Mouse (Mus musculus) bone marrow macrophage, adult 2 months (primary cell): ENCODE measurements at regions not wholly inside any gene's neighbourhood (a gene's known extent, or its start where the extent isn't known, plus 50 kb on each side); places are given as distances from the start of the nearest gene placed in this dataset.
"Not testable (repeated sequence)": the region's sequence is repeated elsewhere in the genome, so short reads cannot be mapped to it uniquely, and the experiment has no call there.

Experiments
- H3K27ac ChIP-seq: 2 replicates; pipeline ENCODE4 v1.5.1; 2012; ENCODE audit warnings: low read depth, low read length; ENCODE audit not compliant: insufficient read depth
- H3K4me1 ChIP-seq: 2 replicates; pipeline ENCODE4 v1.6.1; 2012; ENCODE audit warnings: low read length; ENCODE audit not compliant: control insufficient read depth, insufficient read depth
- H3K4me3 ChIP-seq: 2 replicates; pipeline ENCODE4 v1.5.1; 2012; ENCODE audit warnings: mild to moderate bottlenecking, low read length, moderate library complexity; ENCODE audit not compliant: insufficient read depth
- CTCF ChIP-seq: IDR thresholded peaks from 2 replicates; pipeline ENCODE4 v1.5.1; 2012; ENCODE audit warnings: low read depth, mild to moderate bottlenecking, low read length, moderate library complexity
- POLR2A ChIP-seq: IDR thresholded peaks from 2 replicates; pipeline ENCODE4 v1.6.1; 2012; ENCODE audit warnings: mild to moderate bottlenecking, low read depth, low read length, borderline replicate concordance

- Histone ChIP-seq H3K4me1 (no peaks in the 10 kb centered on the region), H3K4me3 (no peak overlapping the region), H3K27ac (no peak overlapping the region)
- TF ChIP-seq CTCF: no peak
- no peak for TF ChIP-seq POLR2A
Measured at GRCm38 (mm10) chr3:38282891-38283290, 201.8 kb downstream of the Ankrd50 start.

- no peak overlapping the region for H3K4me3 ChIP-seq
- H3K4me1 ChIP-seq: no peaks in the 10 kb centered on the region
- TF ChIP-seq CTCF (no peak), POLR2A (no peak)
- no peak overlapping the region for H3K27ac ChIP-seq
Measured at GRCm38 (mm10) chr3:38281683-38282082, 203.0 kb downstream of the Ankrd50 start.

DNA sequence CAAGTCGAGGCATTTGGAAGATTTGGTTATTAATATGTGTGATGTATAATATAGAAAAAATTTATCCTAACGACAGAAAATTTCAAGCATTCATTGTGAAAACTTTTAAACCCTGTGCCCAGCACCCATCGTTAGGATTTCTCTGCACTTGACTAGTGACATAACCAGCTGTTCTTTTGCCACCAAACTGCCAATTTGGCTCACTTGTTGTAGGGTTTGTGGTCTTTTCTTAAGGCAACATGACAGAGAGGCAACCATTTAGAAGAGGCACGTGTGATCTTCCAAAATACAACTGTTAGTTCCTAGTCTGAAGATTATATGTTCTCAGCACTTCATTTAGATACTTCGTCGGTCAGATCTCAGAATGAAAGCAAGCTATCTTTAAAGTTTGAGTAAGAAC is 203.8 kb downstream of the Ankrd50 start:
- Histone ChIP-seq H3K27ac (no peak overlapping the region), H3K4me3 (no peak overlapping the region), H3K4me1 (no peaks in the 10 kb centered on the region)
- no peak for TF ChIP-seq POLR2A
- no peak for TF ChIP-seq CTCF

- H3K27ac ChIP-seq: no peak overlapping the region
- no peak for TF ChIP-seq CTCF
- no peak for TF ChIP-seq POLR2A
- H3K4me3 ChIP-seq: no peak overlapping the region
- no peaks in the 10 kb centered on the region for H3K4me1 ChIP-seq
Measured at GRCm38 (mm10) chr3:38280105-38280504, 204.5 kb downstream of the Ankrd50 start.

- no peak overlapping the region for H3K27ac ChIP-seq
Measured at GRCm38 (mm10) chr3:38276948-38277504, 207.6 kb downstream of the Ankrd50 start.

DNA sequence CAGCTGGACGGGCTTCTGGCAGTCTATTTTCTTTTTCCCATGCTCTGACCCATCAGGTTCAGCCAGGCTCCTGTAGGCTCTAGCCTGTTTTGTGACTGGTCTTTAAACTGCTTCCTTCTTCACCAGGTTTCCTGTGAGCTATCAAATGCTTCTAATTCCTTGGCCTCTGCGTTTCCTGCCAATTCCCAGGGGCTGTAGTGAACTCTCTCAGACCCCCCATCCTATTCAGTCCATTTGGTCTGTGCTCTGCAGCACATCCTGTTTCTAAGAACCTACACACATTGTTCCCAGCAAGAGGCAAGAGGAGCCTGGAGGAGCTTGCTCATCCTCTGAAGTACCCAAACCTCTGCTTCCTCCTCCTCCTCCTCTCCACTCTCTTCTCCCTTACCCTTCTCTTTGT is 209.3 kb downstream of the Ankrd50 start:
- TF ChIP-seq POLR2A (no peak), CTCF (no peak)
- no peaks in the 10 kb centered on the region for H3K4me1 ChIP-seq
- no peak overlapping the region for H3K4me3 ChIP-seq

More at GRCm38 (mm10) chr3:38276948-38277504, 207.6 kb downstream of the Ankrd50 start:
- TF ChIP-seq POLR2A: no peak
- TF ChIP-seq CTCF: no peak
- H3K4me3 ChIP-seq: no peak overlapping the region
- no peaks in the 10 kb centered on the region for H3K4me1 ChIP-seq

GRCm38 (mm10) chr3:38270742-38271141 is 213.9 kb downstream of the Ankrd50 start:
- Histone ChIP-seq H3K27ac (no peak overlapping the region), H3K4me1 (no peaks in the 10 kb centered on the region), H3K4me3 (no peak overlapping the region)
- no peak for TF ChIP-seq CTCF
- TF ChIP-seq POLR2A: no peak

More for the DNA sequence above, 209.3 kb downstream of the Ankrd50 start:
- no peak overlapping the region for H3K27ac ChIP-seq

DNA sequence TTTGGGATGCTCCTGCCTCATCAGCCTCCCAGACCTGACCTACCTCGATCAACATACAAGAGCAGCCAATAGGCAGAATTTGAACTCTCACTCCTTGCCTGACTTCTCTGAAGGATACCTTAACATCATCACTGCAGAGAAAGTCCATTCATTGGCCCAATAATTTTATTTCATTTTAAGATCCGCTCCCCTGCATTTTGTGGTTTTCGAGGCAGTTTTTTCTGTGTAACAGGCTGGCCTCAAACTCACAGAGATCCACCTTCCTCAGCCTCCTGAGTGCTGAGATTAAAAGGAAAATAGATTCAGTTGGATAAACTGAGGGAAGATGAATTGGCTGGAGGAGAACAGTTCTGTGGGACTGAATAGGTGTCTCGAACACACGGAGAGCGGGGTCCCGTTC is 216.4 kb downstream of the Ankrd50 start:
- H3K4me3 ChIP-seq: no peak overlapping the region
- no peaks in the 10 kb centered on the region for H3K4me1 ChIP-seq
- no peak for TF ChIP-seq CTCF
- TF ChIP-seq POLR2A: no peak
- H3K27ac ChIP-seq: no peak overlapping the region

- TF ChIP-seq POLR2A: no peak
- no peak for TF ChIP-seq CTCF
- Histone ChIP-seq H3K4me1 (no peaks in the 10 kb centered on the region), H3K4me3 (no peak overlapping the region), H3K27ac (no peak overlapping the region)
Measured at GRCm38 (mm10) chr3:38263261-38264141, 221.1 kb downstream of the Ankrd50 start.

DNA sequence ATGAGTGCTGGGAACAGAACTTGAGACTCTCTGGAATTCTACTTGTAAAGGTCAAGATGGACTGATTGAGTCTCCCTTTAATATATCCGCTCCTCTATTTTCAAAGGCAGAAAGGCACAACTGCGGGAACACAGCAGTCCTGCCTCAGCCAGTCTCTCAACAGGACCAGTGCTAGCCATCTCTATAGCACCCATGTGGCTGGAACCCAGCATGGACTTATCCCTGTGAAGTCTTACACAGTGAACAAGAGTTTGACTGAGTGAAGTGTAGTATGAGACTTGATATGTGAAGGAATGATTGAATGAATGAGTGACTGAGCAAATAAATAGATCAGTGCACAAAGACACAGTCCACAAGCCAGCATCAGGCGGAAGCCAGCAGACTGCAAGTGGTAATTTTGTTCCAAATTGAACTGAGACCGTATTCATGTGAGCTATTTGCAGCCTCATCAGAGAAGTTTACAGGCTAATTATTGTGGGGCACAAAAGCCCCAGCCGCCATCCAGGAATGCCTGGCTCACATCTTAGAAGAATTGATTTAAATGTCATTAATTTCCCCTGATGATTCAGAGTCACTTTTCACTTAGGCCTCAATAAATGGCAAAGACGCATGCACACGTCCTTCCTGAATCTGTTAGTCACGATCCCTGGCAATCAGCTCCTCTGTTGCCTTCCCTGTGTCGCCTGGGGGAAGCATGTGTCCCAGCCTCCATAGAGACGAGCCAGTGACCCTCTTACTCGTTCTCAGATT is 223.1 kb downstream of the Ankrd50 start:
- H3K4me3 ChIP-seq: no peak overlapping the region
- TF ChIP-seq POLR2A (no peak), CTCF (no peak)
- H3K27ac ChIP-seq: no peak overlapping the region
- H3K4me1 ChIP-seq: no peaks in the 10 kb centered on the region

- H3K27ac ChIP-seq, H3K4me3 ChIP-seq, H3K4me1 ChIP-seq: not testable (repeated sequence)
Measured at GRCm38 (mm10) chr3:38259223-38259622, 225.4 kb downstream of the Ankrd50 start.
